Mouse (Mus musculus) liver, embryonic 11.5 days (tissue): ENCODE results near the gene Cdkal1. TPM values are rescaled to one million over a fixed set of nuclear protein-coding genes. Genes with fewer than 3 reads are reported as not detected.

Experiments
- ATAC-seq: fragments of 200-750 bp; cut with Nextera tagmentation; replicated peaks from 2 replicates; pipeline ENCODE4 v1.8.0; 2017; ENCODE audit warnings: moderate number of reproducible peaks, mild to moderate bottlenecking, moderate TSS enrichment, moderate library complexity; ENCODE audit not compliant: low FRiP score
- DNase-seq: peaks from one replicate; pipeline ENCODE4 v3.0.0-alpha.2; 2017; ENCODE audit warnings: low spot score
- H3K27ac ChIP-seq: fragments of 300-500 bp; sonication (generic); 2 replicates; pipeline ENCODE4 v1.5.1; 2014; ENCODE audit warnings: mild to moderate bottlenecking, low read depth, low read length, control low read depth
- H3K27me3 ChIP-seq: fragments of 300-500 bp; sonication (generic); replicated peaks from 2 replicates; pipeline ENCODE4 v1.6.1; 2014; ENCODE audit warnings: low read length, mixed read lengths; ENCODE audit not compliant: control insufficient read depth, insufficient read depth
- H3K36me3 ChIP-seq: fragments of 300-500 bp; sonication (generic); 2 replicates; pipeline ENCODE4 v1.6.1; 2014; ENCODE audit warnings: mild to moderate bottlenecking, low read length, moderate library complexity, mixed read lengths; ENCODE audit not compliant: control insufficient read depth, insufficient read depth
- H3K4me1 ChIP-seq: fragments of 300-500 bp; sonication (generic); replicated peaks from 2 replicates; pipeline ENCODE4 v1.6.1; 2014; ENCODE audit warnings: low read length, mixed read lengths; ENCODE audit not compliant: control insufficient read depth, insufficient read depth
- H3K4me2 ChIP-seq: fragments of 300-500 bp; sonication (generic); 2 replicates; pipeline ENCODE4 v1.6.1; 2014; ENCODE audit warnings: mild to moderate bottlenecking, control low read depth, moderate library complexity
- H3K4me3 ChIP-seq: fragments of 300-500 bp; sonication (generic); 2 replicates; pipeline ENCODE4 v1.5.1; 2014; ENCODE audit warnings: low read depth, low read length, control low read depth
- H3K9ac ChIP-seq: fragments of 300-500 bp; sonication (generic); 2 replicates; pipeline ENCODE4 v1.6.1; 2014; ENCODE audit warnings: low read depth, low read length, control low read depth
- H3K9me3 ChIP-seq: fragments of 300-500 bp; sonication (generic); 2 replicates; pipeline ENCODE4 v1.6.1; 2016; ENCODE audit warnings: low read length, inconsistent platforms, mixed read lengths; ENCODE audit not compliant: control insufficient read depth
- WGBS: fragments of 180-500 bp; shearing (Covaris S2); extraction: QIAGEN DNeasy Blood & Tissue Kit; methylation state at CpG from one replicate; pipeline ENCODE4 v1.1.7; 2014; 5-methylcytosine and 5-hydroxymethylcytosine counted together
- polyA plus RNA-seq: library from polyadenylated mRNA; unstranded; fragments of >200 nt; fragmentation: Nextera tagmentation; extraction: Ambion mirVana; gene quantifications from 2 replicates; pipeline ENCODE4 v1.2.1, GENCODE M21; 2014

Gene Cdkal1
- polyA plus RNA-seq, 1 experiment from 2014 or later: 26.3 TPM

- Histone ChIP-seq H3K36me3 (no peaks in the 10 kb centered on the region), H3K27me3 (no peaks in the 10 kb centered on the region), H3K27ac (no peak overlapping the region), H3K9me3 (no peaks in the 10 kb centered on the region), H3K9ac (no peak overlapping the region), H3K4me3 (no peak overlapping the region), H3K4me1 (no peaks in the 10 kb centered on the region), H3K4me2 (no peak overlapping the region)
- no peak for ATAC-seq
- DNase-seq: no peak
- WGBS: 79% methylated on average over 1 of the region's 1 CpGs
Measured at GRCm38 (mm10) chr13:29407619-29408018, 447.9 kb downstream of the Cdkal1 start.

- WGBS: 70% methylated on average over 5 of the region's 5 CpGs
- Histone ChIP-seq H3K4me1 (no peaks in the 10 kb centered on the region), H3K27ac (no peak overlapping the region), H3K4me2 (no peak overlapping the region), H3K27me3 (no peaks in the 10 kb centered on the region), H3K9ac (no peak overlapping the region), H3K4me3 (no peak overlapping the region), H3K9me3 (no peaks in the 10 kb centered on the region), H3K36me3 (no peaks in the 10 kb centered on the region)
- ATAC-seq: no peak
- no peak for DNase-seq
Measured at GRCm38 (mm10) chr13:29405316-29405715, 450.2 kb downstream of the Cdkal1 start.

GRCm38 (mm10) chr13:29403217-29403616, 452.3 kb downstream of the Cdkal1 start:
- DNase-seq (no peak), ATAC-seq (no peak)
- Histone ChIP-seq H3K4me1 (no peaks in the 10 kb centered on the region), H3K9me3 (no peaks in the 10 kb centered on the region), H3K27me3 (no peaks in the 10 kb centered on the region), H3K36me3 (no peaks in the 10 kb centered on the region), H3K9ac (no peak overlapping the region), H3K4me3 (no peak overlapping the region), H3K4me2 (no peak overlapping the region), H3K27ac (no peak overlapping the region)
- WGBS: 80% methylated on average over 5 of the region's 5 CpGs

- DNase-seq: no peak
- Histone ChIP-seq H3K9ac (no peak overlapping the region), H3K36me3 (no peaks in the 10 kb centered on the region), H3K4me1 (no peaks in the 10 kb centered on the region), H3K4me2 (no peak overlapping the region), H3K4me3 (no peak overlapping the region), H3K27me3 (no peaks in the 10 kb centered on the region), H3K27ac (no peak overlapping the region), H3K9me3 (no peaks in the 10 kb centered on the region)
- WGBS: 74% methylated on average over 3 of the region's 3 CpGs
- ATAC-seq: no peak
Measured at GRCm38 (mm10) chr13:29402526-29403040, 452.9 kb downstream of the Cdkal1 start.

GRCm38 (mm10) chr13:29399908-29400307, 455.6 kb downstream of the Cdkal1 start:
- DNase-seq: no peak
- Histone ChIP-seq H3K9me3 (no peaks in the 10 kb centered on the region), H3K9ac (no peak overlapping the region), H3K27ac (no peak overlapping the region), H3K27me3 (no peaks in the 10 kb centered on the region), H3K36me3 (no peaks in the 10 kb centered on the region), H3K4me3 (no peak overlapping the region), H3K4me2 (no peak overlapping the region), H3K4me1 (no peaks in the 10 kb centered on the region)
- WGBS: 81% methylated on average over 5 of the region's 5 CpGs
- ATAC-seq: no peak

GRCm38 (mm10) chr13:29398456-29398855, 457.0 kb downstream of the Cdkal1 start:
- 81% methylated on average over 2 of the region's 2 CpGs for WGBS
- Histone ChIP-seq H3K36me3 (no peaks in the 10 kb centered on the region), H3K27ac (no peak overlapping the region), H3K4me3 (no peak overlapping the region), H3K4me1 (no peaks in the 10 kb centered on the region), H3K27me3 (no peaks in the 10 kb centered on the region), H3K4me2 (no peak overlapping the region), H3K9me3 (no peaks in the 10 kb centered on the region), H3K9ac (no peak overlapping the region)
- ATAC-seq (no peak), DNase-seq (no peak)

- DNase-seq (no peak), ATAC-seq (no peak)
- WGBS: 87% methylated on average over 4 of the region's 4 CpGs
- no peak overlapping the region for H3K4me3 ChIP-seq
- no peak overlapping the region for H3K4me2 ChIP-seq
- H3K9ac ChIP-seq: no peak overlapping the region
- no peaks in the 10 kb centered on the region for H3K4me1 ChIP-seq
- H3K36me3 ChIP-seq: no peaks in the 10 kb centered on the region
- no peaks in the 10 kb centered on the region for H3K27me3 ChIP-seq
- H3K9me3 ChIP-seq: no peaks in the 10 kb centered on the region
- H3K27ac ChIP-seq: no peak overlapping the region
Measured at GRCm38 (mm10) chr13:29395694-29396093, 459.8 kb downstream of the Cdkal1 start.

GRCm38 (mm10) chr13:29390025-29390424, 465.4 kb downstream of the Cdkal1 start:
- Histone ChIP-seq H3K27me3 (no peaks in the 10 kb centered on the region), H3K4me1 (no peaks in the 10 kb centered on the region), H3K4me3 (no peak overlapping the region), H3K4me2 (no peak overlapping the region), H3K27ac (no peak overlapping the region), H3K9me3 (no peaks in the 10 kb centered on the region), H3K36me3 (no peaks in the 10 kb centered on the region), H3K9ac (no peak overlapping the region)
- ATAC-seq (no peak), DNase-seq (no peak)
- WGBS: 70% methylated on average over 5 of the region's 5 CpGs

- Histone ChIP-seq H3K9me3 (no peaks in the 10 kb centered on the region), H3K4me1 (no peaks in the 10 kb centered on the region), H3K4me2 (no peak overlapping the region), H3K27me3 (no peaks in the 10 kb centered on the region), H3K36me3 (no peaks in the 10 kb centered on the region), H3K9ac (no peak overlapping the region), H3K4me3 (no peak overlapping the region), H3K27ac (no peak overlapping the region)
- 86% methylated on average over 3 of the region's 3 CpGs for WGBS
- ATAC-seq (no peak), DNase-seq (no peak)
Measured at GRCm38 (mm10) chr13:29388918-29389317, 466.6 kb downstream of the Cdkal1 start.
